Mouse (Mus musculus): ENCODE data around the gene Mllt11. TPM values are rescaled to one million over a fixed set of nuclear protein-coding genes. Genes with fewer than 3 reads are reported as not detected.
"Not testable (repeated sequence)": the region's sequence is repeated elsewhere in the genome, so short reads cannot be mapped to it uniquely, and the experiment has no call there.

The Mllt11 gene
- polyA plus RNA-seq, 1 experiment from 2014 or later, result 11.5 TPM

DNA sequence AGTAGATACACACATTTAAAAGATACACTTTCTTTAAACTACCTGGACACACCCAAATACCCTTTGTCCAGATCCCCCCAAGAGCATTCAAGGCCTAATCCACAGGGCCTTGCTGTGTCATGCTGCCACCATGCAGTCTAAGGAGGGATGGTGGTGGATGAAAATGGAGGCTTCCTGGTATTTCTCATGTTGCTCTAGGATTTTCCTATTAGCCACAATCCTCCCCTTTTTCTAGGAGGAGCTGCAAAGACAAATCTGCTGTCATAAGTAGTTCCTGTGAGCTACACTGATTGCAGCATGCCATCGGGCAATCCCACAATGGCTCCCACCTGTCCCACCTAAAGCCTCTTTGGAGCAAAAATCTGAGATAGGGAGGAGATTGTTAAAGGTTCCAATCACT lies 4.8 kb downstream of the Mllt11 start:
- H3K9me3 ChIP-seq (replicated peaks; ENCODE audit: control insufficient read depth, low read length), result 0 out of 2 replicates have a peak, but pooled peaks cover 2% of the 10 kb centered on the region
- peaks cover 15% of the 10 kb centered on the region for H3K36me3 ChIP-seq (ENCODE audit: control insufficient read depth, insufficient read depth)
- H3K27me3 ChIP-seq (ENCODE audit: control insufficient read depth, insufficient read depth, low read length), result no peaks in the 10 kb centered on the region
- H3K27ac ChIP-seq (ENCODE audit: low read length), result no peak overlapping the region; the same call in 1 of the 2 replicates
- H3K4me3 ChIP-seq (ENCODE audit: low read length), result peak overlapping the region; percentile 86
- ATAC-seq (replicated peaks; ENCODE audit: extremely low read depth, insufficient read depth, low FRiP score), result no peak
- peaks cover 22% of the 10 kb centered on the region for H3K4me1 ChIP-seq (ENCODE audit: control insufficient read depth, insufficient read depth, low read length)
- peak overlapping the region; percentile 88 for H3K4me2 ChIP-seq (ENCODE audit: low read depth, low read length)
- H3K9ac ChIP-seq (ENCODE audit: low read length), result peak overlapping the region; percentile 95; the same call in 1 of the 2 replicates
- WGBS, result 35% methylated on average over 1 of the region's 1 CpGs

DNA sequence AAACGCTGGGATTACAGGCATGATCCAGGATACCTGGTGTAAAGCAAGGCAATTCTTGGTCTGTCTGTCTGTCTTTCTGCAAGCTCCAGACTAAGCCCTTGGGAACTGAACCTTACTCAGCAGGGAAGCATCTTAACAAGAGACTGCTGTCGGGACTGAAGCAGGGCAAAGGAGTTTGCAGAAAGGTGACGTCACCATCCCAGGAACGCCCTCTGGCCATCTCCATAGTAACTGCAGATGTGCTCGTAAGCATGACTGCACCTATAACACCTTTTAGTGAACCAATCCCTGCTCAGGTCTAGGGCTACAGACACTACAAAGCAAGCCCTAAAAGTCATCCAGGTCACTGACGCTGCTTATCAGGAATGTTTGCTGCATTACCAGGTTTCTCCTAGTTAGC lies 7.7 kb downstream of the Mllt11 start:
- Histone ChIP-seq H3K36me3 (ENCODE audit: control insufficient read depth, insufficient read depth) (peaks cover 19% of the 10 kb centered on the region), H3K4me1 (ENCODE audit: control insufficient read depth, insufficient read depth, low read length) (peaks cover 11% of the 10 kb centered on the region), H3K27ac (ENCODE audit: low read length) (no peak overlapping the region), H3K9me3 (replicated peaks; ENCODE audit: control insufficient read depth, low read length) (0 out of 2 replicates have a peak, but pooled peaks cover 2% of the 10 kb centered on the region), H3K4me2 (ENCODE audit: low read depth, low read length) (no peak overlapping the region), H3K4me3 (ENCODE audit: low read length) (no peak overlapping the region), H3K9ac (ENCODE audit: low read length) (no peak overlapping the region), H3K27me3 (ENCODE audit: control insufficient read depth, insufficient read depth, low read length) (no peaks in the 10 kb centered on the region)
- ATAC-seq (replicated peaks; ENCODE audit: extremely low read depth, insufficient read depth, low FRiP score), result no peak
- WGBS, result 33% methylated on average over 6 of the region's 6 CpGs

GRCm38 (mm10) chr3:95223041-95223440 lies 8.9 kb downstream of the Mllt11 start:
- ATAC-seq (replicated peaks; ENCODE audit: extremely low read depth, insufficient read depth, low FRiP score), result no peak
- H3K4me1 ChIP-seq (ENCODE audit: control insufficient read depth, insufficient read depth, low read length), result peaks cover 13% of the 10 kb centered on the region
- no peak overlapping the region for H3K9ac ChIP-seq (ENCODE audit: low read length)
- H3K9me3 ChIP-seq (replicated peaks; ENCODE audit: control insufficient read depth, low read length), result 0 out of 2 replicates have a peak, but pooled peaks cover 2% of the 10 kb centered on the region
- no peaks in the 10 kb centered on the region for H3K27me3 ChIP-seq (ENCODE audit: control insufficient read depth, insufficient read depth, low read length)
- H3K27ac ChIP-seq (ENCODE audit: low read length), result no peak overlapping the region
- no peak overlapping the region for H3K4me3 ChIP-seq (ENCODE audit: low read length)
- WGBS, result 91% methylated on average over 2 of the region's 2 CpGs
- H3K36me3 ChIP-seq (ENCODE audit: control insufficient read depth, insufficient read depth), result peaks cover 19% of the 10 kb centered on the region
- no peak overlapping the region for H3K4me2 ChIP-seq (ENCODE audit: low read depth, low read length)

DNA sequence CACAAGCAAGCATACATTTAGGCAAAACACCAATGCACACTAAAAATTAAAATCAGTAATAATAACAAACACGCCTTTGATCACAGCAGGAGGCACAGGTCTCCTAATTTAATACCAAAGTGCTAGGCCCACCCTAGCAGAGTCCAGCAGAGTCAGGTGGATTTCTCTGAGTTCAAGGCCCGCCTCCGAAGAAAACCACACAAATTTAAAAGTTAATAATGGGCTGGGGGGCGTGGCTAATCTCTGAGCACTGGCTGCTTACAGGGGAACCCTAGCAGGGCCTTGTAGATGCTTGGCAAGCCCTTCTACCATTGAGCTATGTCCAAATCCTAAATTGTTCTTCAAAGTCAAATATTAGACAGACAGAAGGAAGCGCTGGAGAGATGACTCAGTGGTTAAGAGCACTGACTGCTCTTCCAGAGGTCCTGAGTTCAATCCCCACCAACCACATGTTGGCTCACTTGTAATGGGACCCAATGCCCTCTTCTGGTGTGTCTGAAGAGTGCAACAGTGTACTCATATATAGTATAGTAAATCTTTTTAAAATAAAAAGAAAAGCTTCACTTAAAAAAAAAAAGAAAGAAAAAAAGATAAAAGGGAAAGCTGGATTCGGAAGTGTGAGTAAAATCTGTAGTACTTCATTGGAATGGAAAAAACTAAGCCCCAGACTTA lies 13.4 kb downstream of the Mllt11 start:
- H3K36me3 ChIP-seq (ENCODE audit: control insufficient read depth, insufficient read depth), result peaks cover 28% of the 10 kb centered on the region
- H3K9ac ChIP-seq (ENCODE audit: low read length), result no peak overlapping the region; the same call in 1 of the 2 replicates
- H3K4me3 ChIP-seq (ENCODE audit: low read length), result peak overlapping the region; percentile 97
- H3K4me1 ChIP-seq (ENCODE audit: control insufficient read depth, insufficient read depth, low read length), result peaks cover 8% of the 10 kb centered on the region
- peak overlapping the region; percentile 100 for H3K27ac ChIP-seq (ENCODE audit: low read length)
- H3K4me2 ChIP-seq (ENCODE audit: low read depth, low read length), result peak overlapping the region; percentile 84
- WGBS, result 81% methylated on average over 6 of the region's 6 CpGs
- no peaks in the 10 kb centered on the region for H3K27me3 ChIP-seq (ENCODE audit: control insufficient read depth, insufficient read depth, low read length)
- 0 out of 2 replicates have a peak, but pooled peaks cover 2% of the 10 kb centered on the region for H3K9me3 ChIP-seq (replicated peaks; ENCODE audit: control insufficient read depth, low read length)
- no peak for ATAC-seq (replicated peaks; ENCODE audit: extremely low read depth, insufficient read depth, low FRiP score)

DNA sequence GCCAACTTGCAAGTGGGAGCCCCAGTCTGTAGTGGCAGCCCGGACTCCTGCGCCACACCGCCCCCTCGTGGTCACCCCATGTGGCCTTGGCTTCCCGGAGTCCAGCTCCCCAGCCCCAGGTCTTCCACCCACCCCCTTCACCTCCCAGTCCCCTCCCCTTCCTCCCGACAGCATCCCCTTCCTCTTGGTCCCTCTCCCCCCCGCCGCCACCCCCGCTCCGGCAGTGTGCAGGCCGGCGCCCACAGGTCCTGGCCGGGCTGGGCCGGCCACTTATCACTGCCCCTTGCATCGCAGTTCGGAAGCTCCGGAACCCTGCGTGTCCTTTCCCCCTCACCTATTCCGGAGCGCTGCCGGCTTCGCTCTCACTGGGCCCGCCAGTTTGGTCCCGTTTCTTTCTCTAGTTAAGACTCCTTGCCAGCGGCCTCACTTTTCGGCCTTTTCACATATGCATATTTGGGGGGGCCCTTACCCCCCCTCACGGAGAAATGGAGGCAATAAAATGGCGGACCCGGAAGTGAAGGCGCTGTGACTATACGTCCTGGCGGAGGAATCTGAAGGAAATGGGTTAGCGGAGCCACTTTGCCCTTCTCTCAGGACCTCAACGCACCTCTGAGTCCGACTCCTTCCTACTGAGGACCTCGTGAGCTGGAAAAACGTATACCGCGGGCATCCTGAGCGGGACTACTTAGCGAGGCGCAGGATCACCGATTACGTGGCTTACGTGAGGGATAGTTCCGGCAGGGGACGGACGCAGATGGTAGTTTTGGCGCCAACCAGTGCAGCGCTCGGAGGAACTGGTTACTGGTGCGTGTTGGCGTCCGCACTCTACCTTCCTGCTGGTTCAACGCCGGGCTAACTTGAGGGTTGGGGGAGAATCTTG lies 14.5 kb downstream of the Mllt11 start, which contains the start of gene Gabpb2:
TSS of gene Gabpb2 (minus strand) at position 662 of the 880 bp plus-strand sequence.
- H3K27ac ChIP-seq (ENCODE audit: low read length), result peak within 1 kb of the TSS; percentile 100
- peak within 1 kb of the TSS; percentile 97 for H3K4me3 ChIP-seq (ENCODE audit: low read length)
- peaks cover 24% of the 10 kb centered on the region for H3K36me3 ChIP-seq (ENCODE audit: control insufficient read depth, insufficient read depth)
- no peaks in the 10 kb centered on the region for H3K9me3 ChIP-seq (replicated peaks; ENCODE audit: control insufficient read depth, low read length)
- H3K9ac ChIP-seq (ENCODE audit: low read length), result peak within 1 kb of the TSS; percentile 97
- no peaks in the 10 kb centered on the region for H3K27me3 ChIP-seq (ENCODE audit: control insufficient read depth, insufficient read depth, low read length)
- H3K4me2 ChIP-seq (ENCODE audit: low read depth, low read length), result peak within 1 kb of the TSS; percentile 84
- ATAC-seq (replicated peaks; ENCODE audit: extremely low read depth, insufficient read depth, low FRiP score), result peak; percentile 94
- H3K4me1 ChIP-seq (ENCODE audit: control insufficient read depth, insufficient read depth, low read length), result peaks cover 8% of the 10 kb centered on the region
- under 1% methylated on average over 52 of the region's 56 CpGs for WGBS

GRCm38 (mm10) chr3:95216655-95217254 lies 15.2 kb downstream of the Mllt11 start:
- ATAC-seq (replicated peaks; ENCODE audit: extremely low read depth, insufficient read depth, low FRiP score), result no peak; the same call in 1 of the 2 replicates
- Histone ChIP-seq H3K36me3 (ENCODE audit: control insufficient read depth, insufficient read depth) (peaks cover 24% of the 10 kb centered on the region), H3K9ac (ENCODE audit: low read length) (peak overlapping the region; percentile 97), H3K27ac (ENCODE audit: low read length) (peak overlapping the region; percentile 100), H3K4me3 (ENCODE audit: low read length) (peak overlapping the region; percentile 97), H3K27me3 (ENCODE audit: control insufficient read depth, insufficient read depth, low read length) (no peaks in the 10 kb centered on the region), H3K9me3 (replicated peaks; ENCODE audit: control insufficient read depth, low read length) (no peaks in the 10 kb centered on the region), H3K4me2 (ENCODE audit: low read depth, low read length) (peak overlapping the region; percentile 84), H3K4me1 (ENCODE audit: control insufficient read depth, insufficient read depth, low read length) (peaks cover 8% of the 10 kb centered on the region)
- 18% methylated on average over 4 of the region's 4 CpGs for WGBS

- Histone ChIP-seq H3K4me1 (ENCODE audit: control insufficient read depth, insufficient read depth, low read length) (peaks cover 8% of the 10 kb centered on the region), H3K27me3 (ENCODE audit: control insufficient read depth, insufficient read depth, low read length) (no peaks in the 10 kb centered on the region), H3K27ac (ENCODE audit: low read length) (no peak overlapping the region), H3K4me2 (ENCODE audit: low read depth, low read length) (no peak overlapping the region), H3K9me3 (replicated peaks; ENCODE audit: control insufficient read depth, low read length) (no peaks in the 10 kb centered on the region), H3K4me3 (ENCODE audit: low read length) (no peak overlapping the region), H3K9ac (ENCODE audit: low read length) (no peak overlapping the region), H3K36me3 (ENCODE audit: control insufficient read depth, insufficient read depth) (peaks cover 15% of the 10 kb centered on the region)
- ATAC-seq (replicated peaks; ENCODE audit: extremely low read depth, insufficient read depth, low FRiP score), result no peak
- 96% methylated on average over 1 of the region's 1 CpGs for WGBS
These were observed 18.4 kb downstream of the Mllt11 start for GRCm38 (mm10) chr3:95213609-95213975.

DNA sequence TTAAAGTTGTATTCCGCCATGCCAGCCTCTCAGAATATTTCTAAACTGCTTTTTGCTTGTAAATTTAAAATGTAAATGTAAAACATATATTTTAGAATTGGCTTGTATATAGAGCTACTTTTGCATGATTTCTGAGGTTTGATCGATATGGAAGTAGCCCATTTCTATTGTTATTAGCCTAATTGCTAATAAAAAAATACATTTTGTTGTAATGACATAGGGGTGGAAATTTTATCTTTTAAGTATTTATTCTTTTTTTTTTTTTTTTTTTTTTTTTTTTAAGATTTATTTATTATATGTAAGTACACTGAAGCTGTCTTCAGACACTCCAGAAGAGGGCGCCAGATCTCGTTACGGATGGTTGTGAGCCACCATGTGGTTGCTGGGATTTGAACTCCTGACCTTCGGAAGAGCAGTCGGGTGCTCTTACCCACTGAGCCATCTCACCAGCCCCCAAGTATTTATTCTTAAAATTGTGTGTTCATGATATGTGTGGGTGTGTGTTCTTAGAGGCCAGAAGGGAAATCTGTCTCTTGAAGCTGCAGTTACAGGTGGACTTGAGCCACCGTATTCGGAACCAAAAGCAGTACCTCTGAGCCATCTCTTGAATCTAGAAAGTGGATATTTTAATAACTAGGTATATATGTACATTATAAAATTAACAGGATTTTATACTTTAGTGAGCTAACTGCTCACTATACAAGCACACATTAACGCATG lies 18.9 kb downstream of the Mllt11 start:
- not testable (repeated sequence) for H3K27ac ChIP-seq (ENCODE audit: low read length); H3K27me3 ChIP-seq (ENCODE audit: control insufficient read depth, insufficient read depth, low read length); H3K4me3 ChIP-seq (ENCODE audit: low read length); H3K9ac ChIP-seq (ENCODE audit: low read length); H3K4me2 ChIP-seq (ENCODE audit: low read depth, low read length); H3K4me1 ChIP-seq (ENCODE audit: control insufficient read depth, insufficient read depth, low read length); H3K9me3 ChIP-seq (replicated peaks; ENCODE audit: control insufficient read depth, low read length); ATAC-seq (replicated peaks; ENCODE audit: extremely low read depth, insufficient read depth, low FRiP score)
- WGBS, result 92% methylated on average over 7 of the region's 10 CpGs
- peaks cover 21% of the 10 kb centered on the region for H3K36me3 ChIP-seq (ENCODE audit: control insufficient read depth, insufficient read depth)

Data from heart, embryonic 16.5 days (tissue).